Mouse (Mus musculus): ENCODE data around the gene Mapk1ip1l.
A peak's percentile ranks its signal among the peaks of the same experiment; 100 is the strongest.
"Not testable (repeated sequence)": the region's sequence is repeated elsewhere in the genome, so short reads cannot be mapped to it uniquely, and the experiment has no call there.

Gene Mapk1ip1l

DNA sequence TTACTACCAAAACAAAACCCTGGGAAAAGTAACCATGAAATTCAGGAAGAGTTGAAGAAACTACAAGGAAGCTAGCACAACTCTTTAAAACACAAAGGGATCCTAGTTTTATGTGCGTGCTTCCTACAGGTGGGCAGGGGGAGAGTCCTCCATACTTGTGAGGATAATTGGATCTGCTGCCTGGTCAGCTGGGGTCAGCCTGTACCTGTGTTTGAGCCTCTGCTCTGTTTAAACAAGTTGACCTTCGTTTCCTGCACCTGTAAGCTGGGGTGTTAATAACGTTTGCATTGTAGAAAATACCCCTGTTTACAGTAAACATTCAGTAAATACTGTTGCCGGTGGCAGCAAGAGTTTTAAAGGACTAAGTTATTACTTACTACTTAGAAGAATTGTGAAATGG, 7.9 kb downstream of the Mapk1ip1l start:
- no peak for DNase-seq

DNA sequence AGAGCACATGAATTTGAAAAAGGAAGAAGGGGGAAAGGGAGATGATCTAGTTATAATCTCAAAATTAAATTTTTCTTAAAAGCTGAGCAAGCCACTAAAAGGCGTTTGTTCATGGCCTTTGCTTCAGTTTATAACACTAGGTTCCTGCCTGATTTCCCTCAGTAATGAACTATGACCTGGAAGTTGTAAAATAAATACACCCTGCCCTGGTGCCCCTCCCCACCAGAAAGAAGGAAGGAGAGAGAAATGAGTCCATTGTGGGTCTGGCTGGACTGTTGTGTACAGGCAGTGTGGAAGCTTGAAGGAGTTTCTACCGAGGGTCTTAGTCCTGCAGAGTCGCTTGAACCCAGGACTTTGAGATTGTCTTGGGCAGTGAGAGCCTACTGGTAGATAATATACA, 9.6 kb downstream of the Mapk1ip1l start:
- no peak for DNase-seq

DNA sequence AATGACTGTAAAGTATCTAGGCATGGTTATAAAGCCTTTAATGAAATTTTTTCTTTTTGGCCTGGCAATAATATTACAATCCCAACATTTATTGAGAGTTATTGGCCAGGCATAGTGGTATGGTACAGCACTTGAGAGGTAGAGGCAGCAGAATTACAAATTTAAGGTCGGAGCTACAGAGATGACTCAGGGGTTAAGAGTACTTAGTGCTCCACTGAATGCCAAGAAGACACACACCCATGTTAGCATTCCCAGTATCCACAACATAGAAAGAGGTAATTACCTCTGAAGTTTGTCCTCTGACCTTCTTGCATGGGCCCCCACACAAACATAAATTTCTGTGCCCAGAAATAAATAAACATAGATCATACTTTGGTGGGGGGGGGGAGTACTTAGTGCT, 11.0 kb downstream of the Mapk1ip1l start:
- no peak for DNase-seq

DNA sequence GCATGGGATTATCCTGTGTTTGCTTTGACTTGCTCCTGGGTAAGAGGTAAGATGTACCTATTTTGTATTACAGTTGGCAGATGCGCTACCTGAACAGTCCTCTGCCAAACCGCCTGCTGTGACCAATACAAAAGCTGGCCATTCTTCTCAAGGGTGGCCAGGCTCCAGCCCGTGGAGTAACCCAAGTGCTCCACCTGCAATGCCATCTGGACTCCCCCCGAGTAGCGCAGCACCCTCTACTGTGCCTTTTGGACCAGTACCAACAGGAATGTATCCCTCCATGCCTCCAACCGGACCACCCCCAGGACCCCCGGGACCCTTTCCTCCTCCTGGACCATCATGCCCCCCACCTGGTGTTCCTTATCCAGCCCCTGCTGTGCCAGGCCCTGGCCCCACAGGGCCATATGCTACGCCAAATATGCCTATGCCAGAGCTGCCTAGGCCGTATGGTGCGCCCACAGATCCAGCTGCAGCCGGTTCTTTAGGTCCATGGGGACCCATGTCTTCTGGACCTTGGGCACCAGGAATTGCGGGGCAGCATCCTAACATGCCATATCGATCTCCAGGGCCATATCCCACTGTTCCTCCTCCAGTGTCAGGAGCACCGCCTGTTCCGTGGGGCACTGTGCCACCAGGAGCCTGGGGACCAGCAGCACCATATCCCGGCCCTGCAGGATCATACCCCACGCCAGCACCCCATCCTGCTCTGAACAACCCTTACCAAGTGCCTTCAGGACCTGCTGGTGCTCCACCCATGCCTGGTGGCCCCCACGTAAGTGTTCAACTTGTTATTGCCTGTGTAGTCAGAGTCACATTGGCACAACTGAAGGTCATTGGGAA, 12.5 kb downstream of the Mapk1ip1l start:
- DNase-seq, result no peak

DNA sequence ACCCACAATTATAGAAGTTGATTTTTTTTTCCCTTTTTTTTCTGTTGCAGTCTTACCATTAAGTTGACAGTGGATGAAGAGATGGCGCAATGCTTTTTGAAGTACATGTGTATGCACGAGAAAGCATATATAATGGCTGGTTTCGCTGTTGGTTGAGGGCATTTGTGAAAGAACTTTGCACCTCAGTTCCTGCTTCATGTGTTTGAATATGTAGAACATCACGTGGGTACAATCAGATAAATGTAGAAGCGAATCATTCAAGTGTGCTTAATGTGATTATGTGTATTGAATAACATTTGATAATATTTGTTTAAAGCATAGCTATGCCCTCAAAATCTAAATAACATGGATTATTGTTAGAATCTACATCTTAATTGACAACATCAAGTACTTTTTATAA, 21.3 kb downstream of the Mapk1ip1l start:
- DNase-seq, result no peak

DNA sequence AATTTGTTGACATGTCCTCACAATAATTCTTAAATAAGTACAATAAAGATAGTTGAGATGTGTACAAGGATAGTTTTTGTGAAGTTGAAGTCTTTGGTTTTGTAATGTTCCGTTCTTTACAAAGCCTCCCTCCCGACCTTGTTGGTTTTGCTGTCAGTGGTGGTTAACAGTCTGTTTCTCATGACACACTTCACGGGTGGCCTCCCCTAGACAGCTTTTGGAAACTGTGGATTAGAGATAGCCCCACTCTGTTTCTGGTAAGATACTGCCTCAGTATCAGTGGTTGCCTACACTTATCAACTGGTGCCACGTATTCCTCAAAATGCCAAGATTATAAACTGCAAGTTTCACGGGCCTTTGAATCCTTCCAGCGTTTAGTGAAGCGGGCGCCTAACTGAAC, 23.5 kb downstream of the Mapk1ip1l start:
- DNase-seq, result not testable (repeated sequence)

DNA sequence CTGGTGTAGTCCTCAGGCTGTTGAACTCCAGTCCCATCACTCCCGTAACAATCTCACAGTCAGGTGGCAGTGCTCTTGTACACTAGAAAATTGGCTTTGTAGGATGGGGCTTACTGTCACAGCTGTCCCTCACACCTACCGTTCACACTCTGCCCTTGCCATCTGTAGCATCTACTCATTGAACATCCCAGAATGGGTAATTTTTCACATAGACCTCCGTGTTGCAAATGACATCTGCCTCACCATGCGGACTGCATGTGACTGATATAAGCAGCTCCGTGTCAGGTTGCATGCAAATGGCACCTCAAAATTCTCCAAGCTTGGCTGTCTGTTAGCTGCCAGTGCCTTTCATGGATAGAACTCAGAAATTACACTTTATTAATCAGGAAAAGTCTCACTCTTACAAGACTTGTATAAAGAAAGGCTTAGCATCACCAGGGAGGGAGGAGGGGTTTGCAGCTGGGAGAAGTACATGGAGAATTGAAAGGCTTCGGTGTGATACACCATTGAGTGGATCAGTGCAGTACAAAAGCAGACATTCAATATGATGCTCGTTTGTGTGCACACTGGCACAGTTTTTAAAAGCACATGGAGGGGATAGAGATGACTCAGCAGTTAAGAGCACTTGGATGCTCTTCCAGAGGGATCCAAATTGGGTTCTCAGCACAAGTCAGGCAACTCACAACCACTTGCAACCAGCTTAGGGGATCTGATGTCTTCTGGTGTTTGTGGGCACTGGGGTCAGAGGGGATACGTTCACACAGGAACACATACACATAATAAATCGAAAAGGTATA, 28.1 kb downstream of the Mapk1ip1l start:
- no peak for DNase-seq

DNA sequence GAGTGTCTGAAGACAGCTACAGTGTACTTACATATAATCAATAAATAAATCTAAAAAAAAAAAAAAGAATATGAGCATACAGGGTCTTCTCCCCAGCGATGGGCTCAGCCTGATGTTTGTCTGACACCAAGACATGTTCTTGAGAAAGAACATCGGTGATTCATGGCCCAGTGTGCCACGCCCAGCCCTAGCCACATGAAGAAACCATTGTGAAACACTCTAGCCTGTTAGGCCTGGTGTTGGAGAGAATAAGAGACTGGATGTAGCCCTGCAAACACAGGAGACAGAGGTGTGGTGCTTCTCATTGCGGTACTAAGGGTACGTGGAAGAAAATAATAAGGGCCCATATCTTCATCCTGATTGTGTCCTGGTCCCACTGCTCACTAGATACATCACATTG, 29.3 kb downstream of the Mapk1ip1l start:
- DNase-seq, result no peak

DNA sequence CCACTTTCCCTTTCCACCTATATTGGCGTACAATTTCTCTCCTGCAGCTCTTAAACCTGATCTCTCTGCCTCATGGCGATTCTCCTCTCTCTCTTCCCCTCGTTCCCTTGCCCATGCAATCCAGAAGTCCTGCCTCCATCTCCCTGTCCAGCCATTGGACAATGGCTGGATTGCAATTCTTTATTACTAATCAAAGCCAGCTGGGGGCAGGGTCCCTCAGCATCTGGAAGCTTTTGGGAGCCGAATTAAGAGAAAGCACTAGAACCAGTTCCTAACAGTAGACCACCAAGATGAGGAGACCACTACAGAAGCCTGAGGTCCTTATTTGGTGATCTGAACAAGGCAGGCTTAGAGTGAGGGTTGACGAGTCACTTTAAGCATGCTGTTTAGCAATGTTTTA, 33.9 kb downstream of the Mapk1ip1l start:
- DNase-seq, result no peak

DNA sequence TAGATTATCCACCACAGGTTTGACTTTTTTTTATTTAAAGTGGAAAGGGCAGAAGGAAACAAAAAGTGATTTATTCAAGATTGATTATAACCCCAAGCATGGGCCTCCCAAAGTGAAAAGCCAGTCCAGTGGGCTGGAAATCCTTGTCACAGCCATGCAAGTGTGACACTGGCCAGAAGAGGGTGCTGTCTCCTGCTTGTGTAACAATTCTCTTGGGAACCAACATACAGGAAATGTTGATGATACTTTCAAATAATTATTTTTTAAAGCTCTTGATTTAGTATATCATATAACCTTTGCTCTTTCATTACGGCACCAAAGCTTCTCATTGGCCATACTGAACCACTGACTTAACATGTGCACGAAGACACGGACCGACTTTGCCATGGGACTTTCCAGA, 36.8 kb downstream of the Mapk1ip1l start:
- DNase-seq, result peak; percentile 76

DNA sequence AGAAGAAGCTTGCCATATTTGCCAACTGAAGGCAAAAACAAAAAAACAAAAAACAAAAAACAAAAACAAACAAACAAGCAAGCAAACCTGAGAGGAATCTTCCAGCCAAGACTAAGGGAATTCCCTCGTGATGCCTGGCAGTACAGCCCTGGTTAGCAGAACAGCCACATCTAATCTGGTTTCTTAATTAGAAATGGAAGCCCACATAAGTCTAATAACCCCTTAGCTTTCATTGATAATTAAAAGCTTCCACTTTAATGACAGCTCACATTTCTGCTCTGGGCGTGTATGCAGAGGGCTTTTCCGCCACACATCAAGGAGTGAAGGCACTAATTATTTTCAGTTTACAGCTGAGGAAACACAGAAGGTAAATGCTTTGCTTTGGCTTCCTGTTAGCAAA, 37.2 kb downstream of the Mapk1ip1l start:
- DNase-seq, result no peak

DNA sequence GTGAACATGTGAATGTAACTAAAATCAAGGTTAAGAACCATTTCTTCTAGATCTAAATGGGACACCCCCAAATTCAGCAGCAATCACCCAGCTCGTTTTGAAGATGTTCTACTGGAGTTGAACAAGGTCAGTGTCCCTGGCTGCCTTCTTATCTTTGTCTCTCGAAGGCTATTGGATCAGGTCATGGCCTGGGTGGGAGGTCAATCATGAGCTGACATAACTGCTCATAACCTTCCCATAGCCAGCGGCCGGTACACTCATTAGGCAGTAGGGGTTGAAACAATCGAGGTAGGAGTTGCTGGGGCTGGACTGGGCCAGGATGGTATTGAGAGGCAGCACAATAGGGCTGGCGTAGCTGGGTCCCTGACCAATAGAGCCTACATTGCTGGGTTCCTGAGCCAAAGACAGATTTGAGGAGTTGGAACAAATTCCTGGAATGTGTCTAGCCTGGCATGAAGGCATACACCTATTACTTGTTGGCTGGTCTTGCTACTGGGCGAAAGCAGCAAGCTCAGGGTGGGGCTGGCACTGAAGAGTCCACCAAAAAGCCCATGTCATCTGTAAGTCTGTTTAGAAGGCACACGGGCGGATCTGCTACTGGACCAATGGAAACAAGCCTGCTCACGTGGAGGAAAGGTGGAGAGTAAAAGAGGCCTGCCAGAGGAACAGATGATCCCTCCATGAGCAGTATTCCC, 42.3 kb downstream of the Mapk1ip1l start:
- no peak for DNase-seq

DNA sequence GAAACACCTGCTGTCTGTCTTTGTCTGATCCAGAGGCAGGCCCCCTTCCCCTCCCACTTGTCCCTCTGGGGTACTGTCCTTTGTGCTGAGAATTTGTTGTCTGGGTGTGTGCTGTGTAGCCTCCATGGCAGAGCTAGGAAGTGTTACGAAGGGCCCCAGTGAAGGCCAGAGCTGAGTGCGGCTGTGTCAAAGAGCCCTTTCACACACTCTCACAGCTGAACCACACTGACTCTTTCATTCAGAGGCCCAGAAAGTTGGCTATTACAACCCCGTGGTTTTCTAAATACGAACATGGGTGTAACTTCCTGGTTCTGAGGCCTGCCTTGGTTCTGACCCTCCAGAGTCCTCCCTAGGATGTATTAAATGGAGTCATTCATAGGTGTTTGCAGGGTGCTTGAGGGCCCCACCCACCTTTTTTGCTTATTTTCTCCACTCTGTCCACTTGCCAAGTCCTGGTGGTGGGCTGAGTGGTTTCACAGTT, 43.8 kb downstream of the Mapk1ip1l start:
- no peak for DNase-seq

DNA sequence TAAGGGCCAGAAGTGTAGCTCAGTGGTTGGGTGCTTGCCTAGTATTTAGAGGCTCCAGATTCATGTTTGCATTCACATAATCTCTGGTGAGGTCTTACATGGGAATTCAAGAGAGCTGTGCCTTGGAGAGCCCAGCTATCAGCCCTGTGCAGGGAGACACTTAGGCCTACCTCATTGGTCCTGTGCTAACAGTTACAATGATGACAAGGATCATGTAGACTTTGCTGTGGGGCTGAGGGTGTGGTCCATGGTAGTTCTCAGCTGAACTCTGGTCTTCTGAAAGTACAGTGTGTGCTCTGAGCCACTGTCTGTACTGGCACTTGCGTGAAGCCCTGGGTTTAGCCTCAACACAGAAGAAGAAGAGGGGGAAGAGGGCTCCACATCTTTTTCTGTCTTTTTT, 48.6 kb downstream of the Mapk1ip1l start:
- DNase-seq, result no peak

DNA sequence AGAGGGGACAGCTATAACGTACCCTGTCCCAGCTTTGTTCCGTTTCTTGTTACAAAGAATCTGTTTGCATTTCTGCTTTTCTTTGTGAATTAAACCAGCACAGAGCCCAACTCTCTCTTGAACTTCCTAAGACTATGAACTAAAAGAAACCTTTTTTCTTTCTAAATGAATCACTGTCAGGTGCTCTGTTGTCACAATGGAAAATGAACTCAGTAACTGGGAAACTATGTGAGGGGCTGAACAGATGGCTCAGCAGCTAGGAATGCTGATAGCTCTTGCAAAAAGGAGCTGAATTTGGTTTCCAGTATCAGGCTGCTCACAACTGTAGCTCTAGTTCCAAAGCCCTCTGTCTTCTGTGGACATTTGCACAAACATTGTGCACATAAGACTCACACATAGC, 52.9 kb downstream of the Mapk1ip1l start:
- no peak for DNase-seq

DNA sequence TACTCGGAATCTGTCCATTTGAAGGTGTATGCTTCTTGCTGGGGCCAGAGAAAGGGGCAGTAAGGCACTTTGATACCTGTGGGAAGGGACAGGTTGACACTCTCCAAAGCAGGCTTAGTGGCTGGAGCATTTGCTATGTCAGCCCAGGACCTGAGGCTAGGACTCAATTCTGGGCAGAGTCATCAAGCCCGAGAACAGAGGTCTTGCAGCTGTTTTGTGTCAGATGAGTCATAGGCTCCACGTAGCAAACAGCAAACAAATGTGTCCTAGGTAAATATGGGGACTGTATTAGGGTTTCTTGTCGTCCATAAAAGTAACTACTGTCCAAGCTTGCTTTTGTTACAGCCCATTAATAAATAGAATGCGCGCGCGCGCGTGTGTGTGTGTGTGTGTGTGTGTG, 54.2 kb downstream of the Mapk1ip1l start:
- DNase-seq, result no peak

DNA sequence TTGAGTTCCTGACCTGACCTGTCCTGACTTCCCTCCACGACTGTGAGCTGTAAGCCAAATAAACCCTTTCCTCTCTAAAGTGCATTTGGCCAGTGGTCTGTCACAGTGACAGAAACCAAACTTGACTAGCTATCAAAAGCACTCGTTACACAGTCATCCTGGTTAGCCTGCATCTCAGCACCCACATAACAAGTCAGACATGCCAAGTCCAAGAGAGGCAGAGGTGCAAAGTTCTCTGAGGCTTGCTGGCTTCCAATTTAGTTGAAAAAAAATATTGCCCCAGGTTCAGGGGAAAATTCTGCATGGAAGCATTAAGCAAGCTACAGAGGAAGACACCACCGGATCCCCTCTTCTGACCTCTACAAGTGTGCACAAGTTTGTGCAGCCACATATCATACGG, 55.2 kb downstream of the Mapk1ip1l start:
- no peak for DNase-seq

DNA sequence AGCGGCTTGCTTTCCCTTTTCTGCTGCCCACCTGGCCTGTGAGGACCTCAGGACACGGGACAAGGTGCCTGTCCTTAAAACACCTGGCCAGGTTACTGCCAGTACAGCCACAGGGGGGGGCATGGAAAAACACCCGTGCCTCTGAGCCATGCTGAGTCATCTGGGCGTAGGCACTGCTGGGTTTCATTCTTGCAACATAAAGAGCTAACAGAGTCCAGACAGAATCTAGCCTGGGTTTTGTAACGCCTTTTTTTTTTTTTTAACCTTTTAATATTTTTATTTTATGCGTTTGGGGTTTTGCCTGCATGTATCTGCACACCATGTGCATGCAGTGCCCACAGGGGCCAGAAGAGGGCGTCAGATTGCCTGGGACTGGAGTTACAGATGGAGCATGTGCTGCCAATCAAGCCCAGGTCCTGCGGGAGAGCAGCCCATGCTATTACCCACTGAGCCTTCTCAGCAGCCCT, 56.1 kb downstream of the Mapk1ip1l start:
- no peak for DNase-seq

DNA sequence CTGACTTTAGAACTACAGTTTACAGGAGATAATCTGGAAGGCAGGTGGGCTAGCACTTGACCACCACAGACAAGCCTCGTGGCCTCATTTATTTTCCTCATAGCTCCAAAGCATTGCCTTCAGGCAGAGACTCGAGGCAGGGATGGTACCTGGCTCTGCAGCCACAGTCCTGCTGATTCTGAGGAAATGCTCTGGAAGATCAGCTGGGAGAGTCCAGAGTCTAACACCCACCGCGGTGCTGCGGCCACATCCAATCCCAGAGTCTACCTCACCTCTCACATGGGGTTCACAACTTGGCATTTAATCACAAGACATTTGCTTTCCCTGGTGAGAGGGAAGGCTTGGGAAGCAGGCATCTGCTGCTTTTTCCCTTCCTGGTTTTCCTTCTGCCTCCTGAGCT, 56.9 kb downstream of the Mapk1ip1l start:
- DNase-seq, result no peak

DNA sequence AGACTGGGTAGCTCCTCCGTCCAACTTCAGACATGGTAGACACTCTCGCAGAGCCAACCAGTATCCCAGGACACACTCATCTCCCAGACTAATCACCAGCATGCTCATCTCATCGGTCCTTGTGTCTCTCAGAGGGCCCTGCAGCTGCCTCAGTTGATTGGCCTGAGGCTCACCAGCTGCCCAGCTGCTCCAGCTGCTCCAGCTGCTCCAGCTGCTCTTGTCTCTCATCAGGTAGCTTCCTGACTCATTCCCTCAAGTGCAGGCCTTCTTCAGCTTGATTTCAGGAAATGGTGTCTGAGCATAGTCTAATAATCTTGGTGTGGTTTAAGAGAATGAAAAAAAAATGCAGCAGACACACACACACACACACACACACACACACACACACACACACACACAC, 58.6 kb downstream of the Mapk1ip1l start:
- DNase-seq, result no peak

DNA sequence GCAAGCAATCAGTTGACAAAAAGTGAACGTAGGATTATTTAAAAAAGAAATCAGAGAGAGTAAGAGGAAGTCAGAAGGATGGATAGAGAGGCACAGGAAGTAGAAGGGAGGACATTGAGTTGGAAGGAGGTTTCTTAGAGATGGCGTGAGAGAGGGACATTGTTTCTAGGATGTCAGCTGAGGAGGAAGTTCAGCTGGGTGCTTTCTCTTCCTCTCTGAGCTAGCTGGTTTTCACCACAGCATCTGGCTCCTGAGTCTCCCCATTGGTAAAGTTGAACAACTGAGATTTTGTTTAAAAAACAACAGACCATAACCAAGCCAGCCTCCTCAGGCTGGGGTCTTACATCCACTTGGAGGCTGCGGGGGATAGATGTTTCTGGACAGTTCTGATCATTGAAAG, 61.5 kb downstream of the Mapk1ip1l start:
- DNase-seq, result no peak

DNA sequence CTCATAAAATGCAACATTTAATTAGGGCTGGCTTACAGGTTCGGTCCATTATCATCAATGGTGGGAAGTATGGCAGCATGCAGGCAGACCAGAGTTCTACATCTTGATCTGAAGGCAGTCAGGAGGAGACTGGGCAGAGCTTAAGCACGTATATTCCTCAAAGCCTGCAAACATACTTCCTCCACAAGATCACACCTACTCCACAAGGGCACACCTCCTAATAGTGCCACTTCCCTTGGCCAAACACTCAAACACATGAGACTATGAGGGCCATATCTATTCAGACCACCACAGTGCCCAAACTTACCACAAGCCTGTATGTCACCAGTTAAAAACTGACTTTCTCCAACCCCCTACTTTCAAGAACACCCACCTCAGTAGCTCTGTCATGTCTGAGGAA, 63.4 kb downstream of the Mapk1ip1l start:
- DNase-seq, result no peak

DNA sequence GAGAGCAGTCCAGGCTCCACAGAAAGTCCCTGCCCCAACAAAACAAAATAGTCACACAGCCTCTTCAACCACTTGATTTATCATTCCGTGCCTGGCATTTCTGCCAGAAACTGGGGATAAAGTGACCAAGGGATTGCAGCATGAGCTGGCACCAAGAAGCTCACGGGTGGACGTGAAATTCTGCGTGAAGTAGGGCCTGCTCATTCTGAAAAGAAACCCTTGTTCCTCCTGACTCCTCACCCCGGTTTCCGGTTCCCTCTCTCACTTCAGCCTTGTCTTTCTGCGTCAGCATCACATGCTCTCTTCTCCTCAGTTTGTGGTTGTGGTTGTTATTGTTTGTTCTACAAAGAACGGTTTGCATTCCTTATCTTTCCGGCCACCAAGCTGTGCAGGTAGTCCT, 63.8 kb downstream of the Mapk1ip1l start:
- no peak for DNase-seq
